Mouse (Mus musculus): ENCODE results near the gene Hist2h2ac.
"Not testable (repeated sequence)": the region's sequence is repeated elsewhere in the genome, so short reads cannot be mapped to it uniquely, and the experiment has no call there.

The Hist2h2ac gene

GRCm38 (mm10) chr3:96226695-96227648 is 6.3 kb upstream of the Hist2h2ac start:
- no peak for DNase-seq

GRCm38 (mm10) chr3:96225421-96225820 is 4.7 kb upstream of the Hist2h2ac start:
- no peak for DNase-seq

- peak; percentile 26 to 33 for DNase-seq
Measured at GRCm38 (mm10) chr3:96222774-96223173, 2.1 kb upstream of the Hist2h2ac start.

- peak in 1 of 2 experiments; percentile 26 for DNase-seq
Measured at GRCm38 (mm10) chr3:96221640-96222038, 959 bp upstream of the Hist2h2ac start.

- DNase-seq, result not testable (repeated sequence)
Measured at GRCm38 (mm10) chr3:96220131-96220764, 432 bp downstream of the Hist2h2ac start.

GRCm38 (mm10) chr3:96219661-96220130 is 984 bp downstream of the Hist2h2ac start, which contains the start of the genes Bola1 and Hist2h2ab:
TSS of gene Bola1 (minus strand) at chr3:96219709.
TSS of gene Hist2h2ab (plus strand) at chr3:96219865.
- peak; percentile 75 to 77 for DNase-seq

GRCm38 (mm10) chr3:96219191-96219641 is 1.5 kb downstream of the Hist2h2ac start:
- peak; percentile 37 to 62 for DNase-seq

GRCm38 (mm10) chr3:96209242-96209641 is 11.4 kb downstream of the Hist2h2ac start:
- peak; percentile 38 to 55 for DNase-seq

GRCm38 (mm10) chr3:96207819-96208218 is 12.9 kb downstream of the Hist2h2ac start:
- DNase-seq, result no peak

- no peak for DNase-seq
Measured at GRCm38 (mm10) chr3:96199731-96200130, 20.9 kb downstream of the Hist2h2ac start.

GRCm38 (mm10) chr3:96198601-96199251 is 22.0 kb downstream of the Hist2h2ac start:
- DNase-seq, result not testable (repeated sequence)

- no peak for DNase-seq
Measured at GRCm38 (mm10) chr3:96198181-96198580, 22.5 kb downstream of the Hist2h2ac start.

GRCm38 (mm10) chr3:96197129-96197749 is 23.4 kb downstream of the Hist2h2ac start:
- peak; percentile 93 to 94 for DNase-seq

- no peak for DNase-seq
Measured at GRCm38 (mm10) chr3:96196437-96197128, 24.1 kb downstream of the Hist2h2ac start.

GRCm38 (mm10) chr3:96195616-96196313 is 24.9 kb downstream of the Hist2h2ac start:
- DNase-seq, result peak; percentile 54 to 59

- no peak for DNase-seq
Measured at GRCm38 (mm10) chr3:96194966-96195365, 25.7 kb downstream of the Hist2h2ac start.

GRCm38 (mm10) chr3:96192977-96193376 is 27.7 kb downstream of the Hist2h2ac start:
- no peak for DNase-seq

- peak; percentile 30 to 60 for DNase-seq
Measured at GRCm38 (mm10) chr3:96182382-96182776, 38.3 kb downstream of the Hist2h2ac start.

- DNase-seq, result peak; percentile 79 to 80
Measured at GRCm38 (mm10) chr3:96181510-96182381, 38.9 kb downstream of the Hist2h2ac start.

Measured in cerebellum, postnatal 10 days (tissue).